Mouse (Mus musculus) kidney, adult 2 months (tissue): ENCODE data around the gene Tbxas1. TPM values are rescaled to one million over a fixed set of nuclear protein-coding genes. Genes with fewer than 3 reads are reported as not detected.

Experiments used
- DNase-seq: peaks from one replicate; pipeline ENCODE4 v3.0.0; 2021
- H3K27ac ChIP-seq: fragments of 200-500 bp; 2 replicates; pipeline ENCODE4 v1.5.1; 2012; ENCODE audit warnings: low read depth, low read length, control low read depth, inconsistent platforms; ENCODE audit not compliant: insufficient read depth
- H3K27me3 ChIP-seq: fragments of 200-500 bp; replicated peaks from 2 replicates; pipeline ENCODE4 v1.6.1; 2012; ENCODE audit warnings: mild to moderate bottlenecking, moderate library complexity, low read length, inconsistent platforms; ENCODE audit not compliant: control insufficient read depth, insufficient read depth
- H3K36me3 ChIP-seq: fragments of 200-500 bp; 2 replicates; pipeline ENCODE4 v1.6.1; 2012; ENCODE audit warnings: mild to moderate bottlenecking, moderate library complexity, low read length, inconsistent platforms; ENCODE audit not compliant: control insufficient read depth, insufficient read depth
- H3K4me1 ChIP-seq: fragments of 200-500 bp; 2 replicates; pipeline ENCODE4 v1.6.1; 2011; ENCODE audit warnings: low read length; ENCODE audit not compliant: control insufficient read depth, insufficient read depth
- H3K4me3 ChIP-seq: fragments of 200-500 bp; 2 replicates; pipeline ENCODE4 v1.5.1; 2011; ENCODE audit warnings: mild to moderate bottlenecking, low read depth, low read length, control low read depth; ENCODE audit not compliant: insufficient read depth
- CTCF ChIP-seq: fragments of 200-500 bp; conservative IDR thresholded peaks from 2 replicates; pipeline ENCODE4 v1.5.1; 2011; ENCODE audit warnings: low read depth, mild to moderate bottlenecking, control low read depth, low read length, moderate library complexity, mixed read lengths; ENCODE audit not compliant: insufficient read depth, insufficient read length
- POLR2A ChIP-seq: fragments of 200-500 bp; IDR thresholded peaks from one replicate; pipeline ENCODE4 v1.6.1; 2011; ENCODE audit warnings: low read depth, low read length, control low read depth
- WGBS: fragments of 180-500 bp; shearing (Covaris S2); methylation state at CpG from one replicate; pipeline ENCODE4 v1.1.7; 2018; 5-methylcytosine and 5-hydroxymethylcytosine counted together
- polyA plus RNA-seq: library from polyadenylated mRNA; depleted of rRNA; stranded (reverse); fragments of >200 nt; gene quantifications from 2 replicates; pipeline ENCODE4 v1.2.3, GENCODE M21; 2012

The Tbxas1 gene
- polyA plus RNA-seq, 1 experiment = 19.5 TPM

GRCm38 (mm10) chr6:39007223-39007622, 132.0 kb downstream of the Tbxas1 start:
- DNase-seq = peak; percentile 29
- Histone ChIP-seq H3K27ac (no peak overlapping the region), H3K4me1 (no peaks in the 10 kb centered on the region), H3K4me3 (no peak overlapping the region), H3K27me3 (no peaks in the 10 kb centered on the region), H3K36me3 (no peaks in the 10 kb centered on the region)
- TF ChIP-seq CTCF (no peak), POLR2A (no peak)
- 40% methylated on average over 5 of the region's 5 CpGs for WGBS

- Histone ChIP-seq H3K27me3 (no peaks in the 10 kb centered on the region), H3K36me3 (no peaks in the 10 kb centered on the region), H3K4me3 (no peak overlapping the region), H3K27ac (no peak overlapping the region), H3K4me1 (no peaks in the 10 kb centered on the region)
- WGBS = 65% methylated on average over 4 of the region's 4 CpGs
- no peak for TF ChIP-seq POLR2A
- no peak for TF ChIP-seq CTCF
- DNase-seq = no peak
Measured at GRCm38 (mm10) chr6:39008116-39008515, 132.9 kb downstream of the Tbxas1 start.

- H3K36me3 ChIP-seq = no peaks in the 10 kb centered on the region
- WGBS = 83% methylated on average over 10 of the region's 10 CpGs
- H3K27ac ChIP-seq = no peak overlapping the region
- H3K4me3 ChIP-seq = no peak overlapping the region
- no peaks in the 10 kb centered on the region for H3K4me1 ChIP-seq
- no peak for DNase-seq
- TF ChIP-seq POLR2A (no peak), CTCF (0 out of 2 replicates have a peak, but pooled peaks have one; percentile 12)
- H3K27me3 ChIP-seq = no peaks in the 10 kb centered on the region
Measured at GRCm38 (mm10) chr6:39013034-39013832, 138.0 kb downstream of the Tbxas1 start.

DNA sequence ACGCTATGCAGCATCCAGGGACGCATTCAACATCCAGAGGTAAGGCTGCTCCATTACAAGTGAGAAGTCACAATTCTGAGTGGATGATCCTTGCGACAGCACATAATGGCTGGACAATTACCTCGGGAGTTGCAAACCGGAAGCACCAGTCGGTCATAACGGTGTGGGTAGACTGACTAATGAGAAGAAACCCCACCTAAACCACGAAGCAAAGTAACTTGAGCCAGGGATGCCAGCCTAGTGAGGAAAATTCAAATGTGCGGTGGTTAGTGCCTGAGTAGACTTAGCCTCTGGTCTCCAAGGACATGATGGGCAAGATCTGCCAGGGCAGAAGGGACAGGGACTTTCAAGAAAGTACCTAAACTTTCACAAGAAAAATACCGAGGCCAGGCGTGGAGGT, 142.7 kb downstream of the Tbxas1 start:
- no peak overlapping the region for H3K4me3 ChIP-seq
- 84% methylated on average over 11 of the region's 11 CpGs for whole genome bisulfite sequencing
- no peak overlapping the region for H3K27ac ChIP-seq
- H3K36me3 ChIP-seq = no peaks in the 10 kb centered on the region
- TF ChIP-seq CTCF (no peak), POLR2A (no peak)
- H3K27me3 ChIP-seq = no peaks in the 10 kb centered on the region
- no peaks in the 10 kb centered on the region for H3K4me1 ChIP-seq
- no peak for DNase-seq

GRCm38 (mm10) chr6:39018805-39019204, 143.6 kb downstream of the Tbxas1 start:
- H3K4me1 ChIP-seq = no peaks in the 10 kb centered on the region
- TF ChIP-seq POLR2A (no peak), CTCF (peak; percentile 38; the same call in 1 of the 2 replicates)
- H3K4me3 ChIP-seq = no peak overlapping the region
- no peaks in the 10 kb centered on the region for H3K36me3 ChIP-seq
- H3K27me3 ChIP-seq = no peaks in the 10 kb centered on the region
- DNase-seq = no peak
- H3K27ac ChIP-seq = no peak overlapping the region
- WGBS = 81% methylated on average over 7 of the region's 7 CpGs

- Histone ChIP-seq H3K27ac (no peak overlapping the region), H3K36me3 (no peaks in the 10 kb centered on the region), H3K4me3 (no peak overlapping the region), H3K27me3 (no peaks in the 10 kb centered on the region), H3K4me1 (no peaks in the 10 kb centered on the region)
- no peak for DNase-seq
- 86% methylated on average over 5 of the region's 5 CpGs for WGBS
- no peak for TF ChIP-seq CTCF
- TF ChIP-seq POLR2A = no peak
Measured at GRCm38 (mm10) chr6:39019219-39019618, 144.0 kb downstream of the Tbxas1 start.

- H3K27me3 ChIP-seq = no peaks in the 10 kb centered on the region
- no peak for DNase-seq
Measured at GRCm38 (mm10) chr6:39021909-39022308, 146.7 kb downstream of the Tbxas1 start.

More at GRCm38 (mm10) chr6:39021909-39022308, 146.7 kb downstream of the Tbxas1 start:
- Histone ChIP-seq H3K36me3 (no peaks in the 10 kb centered on the region), H3K4me1 (no peaks in the 10 kb centered on the region), H3K27ac (no peak overlapping the region), H3K4me3 (no peak overlapping the region)
- 86% methylated on average over 1 of the region's 1 CpGs for WGBS
- TF ChIP-seq POLR2A (no peak), CTCF (no peak)
